Mouse (Mus musculus): ENCODE results near the gene Hcar1.

Hcar1 gene

DNA sequence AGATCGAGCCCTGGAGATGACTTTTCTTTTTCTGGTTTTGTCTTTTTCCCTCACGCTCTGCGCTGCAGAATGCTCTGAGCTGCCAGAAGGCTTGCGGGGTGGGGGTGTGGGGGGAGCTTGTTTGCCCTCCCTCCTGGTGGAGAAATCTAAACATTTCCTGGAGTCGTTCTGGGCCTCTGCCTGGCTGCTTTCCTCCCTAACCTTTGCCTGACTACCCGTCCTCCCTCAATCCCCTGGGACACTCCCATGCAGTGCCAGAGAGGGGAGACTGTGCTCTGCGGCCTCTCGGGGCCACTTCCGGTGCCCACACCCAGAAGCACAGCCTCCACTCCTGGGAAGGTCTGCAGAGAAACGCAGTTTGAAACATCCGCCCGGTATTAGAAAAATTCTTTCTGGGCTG is at the start of gene Hcar1:
Gene Hcar1, minus strand, starts transcription at position 93 of the 400 bp plus-strand sequence.
- DNase-seq (ENCODE audit: extremely low spot score), result no peak

DNA sequence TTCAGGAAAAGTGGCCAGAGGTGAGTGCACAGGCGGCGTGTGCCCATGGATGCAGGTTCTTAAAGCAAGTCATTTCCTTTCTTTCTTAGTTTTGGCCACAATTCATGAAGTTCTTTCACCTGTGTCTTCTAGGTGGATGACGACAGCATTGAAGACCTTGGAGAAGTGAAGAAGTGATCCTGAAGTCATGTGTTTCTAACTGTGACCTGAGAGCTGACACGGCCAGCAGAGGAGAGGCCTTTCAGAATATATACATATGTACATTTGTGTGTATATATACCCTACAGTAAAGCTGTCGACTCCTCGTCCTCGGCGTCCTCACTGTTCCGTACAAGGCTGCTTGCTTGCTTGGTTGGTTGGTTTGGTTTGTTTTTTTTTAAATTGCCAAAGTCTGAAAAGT is 47.3 kb upstream of the Hcar1 start, which contains the start of gene Gm43518:
Gene Gm43518, plus strand, starts transcription at position 301 of the 400 bp plus-strand sequence.
- DNase-seq (ENCODE audit: extremely low spot score), result no peak

DNA sequence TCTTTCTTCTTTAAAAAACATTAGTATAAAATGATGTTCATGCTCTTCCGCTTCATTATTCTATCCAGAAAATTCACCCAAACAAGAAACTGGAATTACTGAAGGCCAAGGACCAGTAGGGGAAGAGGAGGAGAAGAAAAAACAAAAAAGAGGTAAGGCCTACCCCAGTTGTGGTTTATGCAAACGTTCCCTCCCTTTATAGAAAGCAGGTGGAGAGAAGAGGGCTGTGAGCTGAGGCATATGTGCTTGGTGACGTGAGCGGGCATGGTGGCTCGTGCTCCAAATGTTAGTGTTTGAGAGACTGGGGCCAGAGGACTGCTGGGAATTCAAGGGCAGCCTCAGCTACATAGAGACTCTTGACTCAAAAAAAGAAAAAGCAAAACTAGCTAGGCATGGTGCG is 42.3 kb upstream of the Hcar1 start:
- DNase-seq (ENCODE audit: extremely low spot score), result no peak

DNA sequence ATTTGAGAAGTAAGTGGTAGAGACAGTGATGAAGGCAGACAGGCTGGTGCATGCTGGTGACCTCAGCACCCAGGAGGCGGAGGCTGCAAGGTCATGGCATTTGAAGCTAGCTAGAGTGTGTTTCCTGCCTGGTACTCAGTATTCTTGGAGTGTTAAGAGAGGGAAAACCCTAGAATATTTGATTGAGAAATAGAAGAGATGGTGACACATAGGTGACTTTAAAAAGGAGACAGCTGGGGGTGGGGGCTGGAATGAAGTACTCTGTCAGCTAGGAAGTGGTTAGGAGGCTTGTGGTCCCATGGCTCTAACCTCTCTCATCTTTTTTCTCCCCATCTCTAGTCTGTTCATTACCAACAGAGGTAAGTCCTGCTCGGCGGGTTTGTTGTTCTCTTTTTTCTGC is 35.0 kb upstream of the Hcar1 start:
- no peak for DNase-seq (ENCODE audit: extremely low spot score)

DNA sequence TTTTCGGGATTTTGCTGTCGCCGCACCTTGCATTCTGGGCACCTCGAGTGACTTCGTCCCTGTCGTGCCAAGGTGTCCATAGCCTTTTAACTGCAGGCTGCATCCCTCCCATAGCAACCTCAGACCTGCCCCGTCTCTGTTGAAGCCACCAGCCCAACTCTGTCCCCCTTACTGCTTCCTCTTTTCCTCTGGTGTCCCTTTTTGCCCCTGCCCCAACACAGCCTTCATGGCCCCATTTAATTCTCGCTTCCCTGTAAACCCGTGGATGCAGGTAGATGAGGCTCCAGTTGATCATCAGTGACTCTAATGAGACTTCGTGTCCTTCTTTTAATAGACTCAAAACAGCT is 27.8 kb upstream of the Hcar1 start:
- DNase-seq (ENCODE audit: extremely low spot score), result no peak

DNA sequence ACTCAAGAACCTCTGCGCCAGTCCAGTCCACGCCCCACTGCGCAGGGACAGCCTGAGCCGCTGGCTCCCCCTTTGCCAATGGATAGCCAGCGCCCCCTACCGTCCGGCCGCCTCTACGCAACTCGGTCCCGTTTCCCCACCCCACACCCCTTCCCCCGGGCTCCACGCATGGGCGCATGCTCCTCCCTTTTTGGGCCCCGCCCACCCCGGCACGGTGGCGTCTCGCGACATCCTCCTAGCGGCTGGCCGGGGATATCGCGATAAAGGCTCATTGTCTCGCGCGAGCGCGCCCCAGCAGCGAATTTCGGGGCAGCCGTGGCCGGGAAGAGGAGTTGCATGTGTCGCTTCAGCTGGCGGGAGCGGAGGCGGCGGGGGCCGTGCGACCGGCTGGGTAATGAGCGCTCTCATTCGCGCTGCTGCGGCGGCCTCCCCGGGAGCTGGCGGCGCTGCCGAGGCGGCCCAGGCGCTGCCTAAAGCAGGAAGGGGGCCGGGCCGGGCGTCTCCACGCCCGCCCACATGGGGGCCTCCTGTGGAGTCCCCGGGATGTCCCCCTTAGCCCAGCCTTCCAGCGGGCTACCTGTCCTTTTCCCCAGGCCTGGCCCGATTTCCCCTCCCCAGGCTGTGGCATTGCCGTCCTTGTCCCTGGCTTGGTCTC is 27.3 kb upstream of the Hcar1 start, which contains the start of gene Denr:
Gene Denr, plus strand, starts transcription at position 200 of the 655 bp plus-strand sequence.
- DNase-seq (ENCODE audit: extremely low spot score), result peak; percentile 100

DNA sequence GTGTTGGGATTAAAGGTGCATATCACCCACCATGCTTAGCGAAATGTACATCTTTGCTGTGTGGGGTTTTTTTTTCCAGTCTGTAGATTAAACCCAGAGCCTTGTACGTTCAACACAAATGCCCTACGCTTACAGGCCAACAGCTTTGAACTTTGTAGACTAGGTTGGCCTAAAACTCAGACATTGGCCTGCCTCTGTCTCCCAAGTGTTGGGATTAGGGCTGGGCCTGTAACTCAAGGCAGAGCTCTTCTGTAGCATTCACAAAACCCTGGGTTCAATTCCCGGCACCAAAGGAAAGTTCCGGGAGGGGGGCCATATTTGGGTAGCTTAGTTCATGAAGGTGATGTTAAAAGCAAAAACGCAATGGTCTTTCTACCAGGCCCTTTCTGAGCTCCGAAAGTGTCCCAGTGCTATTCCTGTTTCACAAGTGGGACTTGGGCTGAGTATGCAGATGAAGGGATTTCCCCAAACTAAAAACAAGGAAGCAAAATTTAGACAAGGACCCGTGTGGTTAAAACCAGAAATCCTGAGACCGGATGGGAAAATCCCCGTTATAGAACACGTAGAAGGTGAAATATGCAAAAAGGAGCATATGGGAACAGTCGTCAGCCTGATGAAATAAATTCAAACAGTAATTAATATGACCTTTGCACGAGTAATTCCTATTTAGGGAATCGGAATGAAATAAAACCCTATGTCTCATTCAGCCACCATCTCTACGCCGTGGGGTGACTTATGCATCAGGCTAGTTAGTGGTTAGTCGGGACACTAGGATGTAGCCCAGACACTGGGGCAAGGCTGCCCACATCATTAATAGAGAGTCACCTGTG is 26.5 kb upstream of the Hcar1 start:
- DNase-seq (ENCODE audit: extremely low spot score), result no peak

DNA sequence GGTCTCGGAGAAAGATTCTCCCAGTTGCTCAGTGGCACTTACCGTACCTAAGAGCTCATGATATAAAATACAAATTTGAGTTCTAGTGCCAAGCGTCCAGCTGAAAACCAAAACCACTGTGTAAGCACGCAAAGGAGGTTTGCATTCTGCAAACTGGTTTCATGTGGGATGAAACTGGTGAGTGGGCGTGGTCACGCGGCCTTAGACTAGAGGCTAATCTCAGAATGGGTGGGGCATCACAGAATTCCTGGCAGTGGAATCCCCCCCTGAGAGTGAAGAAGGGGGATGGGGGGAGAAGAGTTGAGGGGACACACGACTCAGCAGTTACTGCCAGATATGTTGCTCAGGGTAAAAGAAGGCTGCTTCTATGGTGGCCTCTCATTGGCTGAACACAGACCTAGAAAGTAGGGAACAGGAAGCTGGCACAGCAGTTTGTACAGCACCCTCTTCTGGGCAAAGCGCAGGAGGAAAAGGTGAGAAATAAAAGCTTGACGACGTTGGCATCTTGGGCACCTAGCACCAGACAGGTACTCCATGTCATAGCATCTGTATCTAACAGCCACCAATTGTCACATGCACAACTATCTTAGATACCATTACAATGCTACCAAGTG is 24.3 kb upstream of the Hcar1 start:
- no peak for DNase-seq (ENCODE audit: extremely low spot score)

DNA sequence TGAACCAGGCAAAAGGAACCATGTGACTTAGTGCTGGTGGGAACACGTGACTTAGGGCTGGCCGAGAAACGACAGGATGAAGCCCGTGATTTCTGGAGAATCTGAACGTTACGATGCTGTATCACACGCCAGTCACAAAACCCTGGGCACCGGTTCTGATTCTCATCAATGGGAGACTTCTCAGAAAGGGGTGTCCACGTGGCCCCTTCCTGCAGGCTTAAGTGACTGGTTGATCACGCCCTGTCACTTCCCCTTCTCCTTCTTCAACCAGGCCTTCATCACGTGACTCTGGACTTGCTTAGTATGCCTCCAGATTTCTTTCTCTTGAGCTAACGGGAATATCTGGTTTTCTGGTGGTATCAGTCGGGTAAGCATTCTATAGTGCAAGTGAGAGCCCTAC is 17.5 kb upstream of the Hcar1 start:
- no peak for DNase-seq (ENCODE audit: extremely low spot score)

DNA sequence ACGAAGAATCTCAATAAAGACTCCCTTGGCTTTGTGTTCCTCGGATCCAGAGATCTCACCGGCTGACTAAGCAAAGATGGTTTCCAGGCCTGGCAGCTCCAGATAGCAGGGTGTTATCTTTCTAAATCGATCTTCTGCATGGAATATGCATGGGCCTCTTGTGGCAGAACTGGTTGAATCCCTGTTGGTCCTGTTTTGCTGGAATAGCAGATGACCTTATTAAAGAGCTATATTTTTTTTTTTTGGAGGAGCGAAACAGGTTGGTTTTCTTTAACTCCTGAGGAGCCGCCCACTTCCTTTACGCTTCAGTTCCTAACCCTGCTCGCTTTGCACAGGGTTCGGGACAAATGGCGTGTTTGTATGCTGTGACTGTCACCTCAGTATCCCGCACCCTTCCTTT is 16.6 kb upstream of the Hcar1 start:
- no peak for DNase-seq (ENCODE audit: extremely low spot score)

DNA sequence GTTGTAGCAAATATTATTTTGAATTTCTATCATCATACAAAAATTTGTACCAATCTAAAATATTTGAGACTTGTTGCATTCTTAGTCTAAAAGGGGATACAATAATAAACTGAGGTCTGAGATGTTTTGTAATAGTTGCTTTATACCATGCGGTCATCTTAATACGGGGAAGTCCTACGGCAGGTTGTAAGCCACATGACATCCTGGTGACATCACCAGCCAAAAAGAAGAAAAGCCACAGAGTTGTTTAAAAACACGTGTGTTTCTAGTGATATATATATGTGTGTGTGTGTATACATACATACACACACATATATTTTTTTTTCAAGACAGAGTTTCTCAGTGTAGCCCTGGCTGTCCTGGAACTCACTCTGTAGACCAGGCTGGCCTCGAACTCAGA is 13.7 kb upstream of the Hcar1 start:
- DNase-seq (ENCODE audit: extremely low spot score), result no peak

DNA sequence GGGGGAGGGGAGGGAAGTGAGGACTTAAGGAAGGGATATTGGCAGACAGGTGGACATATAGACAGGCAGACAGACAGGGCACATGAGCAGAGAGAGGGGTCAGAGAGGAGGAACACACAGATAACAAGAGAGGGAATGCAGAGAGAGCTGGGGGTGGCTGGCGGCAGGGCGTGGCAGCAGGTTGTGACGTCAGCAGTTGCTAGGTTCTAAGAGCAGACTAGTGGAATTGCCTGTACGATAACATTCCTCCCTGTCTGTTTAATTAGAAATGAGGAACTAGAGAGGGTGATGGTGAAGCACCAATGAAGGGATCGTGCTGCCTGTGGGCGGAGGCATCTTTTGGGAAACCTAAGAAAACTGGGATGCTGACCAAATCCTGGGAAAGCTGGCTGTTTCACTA is 11.8 kb upstream of the Hcar1 start:
- DNase-seq (ENCODE audit: extremely low spot score), result peak; percentile 20

DNA sequence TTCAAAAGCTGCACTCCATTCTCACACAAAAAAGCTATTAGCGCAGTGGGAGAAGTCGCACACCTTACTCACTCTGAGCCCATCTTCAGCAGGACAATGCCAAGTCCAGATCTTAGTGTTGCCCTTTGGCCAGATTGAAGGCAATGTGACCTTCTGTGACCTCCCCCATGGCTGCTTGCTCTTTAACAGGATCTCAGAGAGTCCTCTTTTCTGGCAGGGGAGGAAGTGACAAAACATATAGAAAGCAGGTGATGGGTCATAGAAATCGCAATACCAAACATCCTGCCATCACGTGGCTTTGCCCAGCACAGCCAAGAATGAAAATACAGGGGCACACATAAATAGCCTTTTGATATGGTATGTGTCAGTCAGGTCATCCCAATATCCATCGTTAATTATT is 11.2 kb upstream of the Hcar1 start:
- no peak for DNase-seq (ENCODE audit: extremely low spot score)

DNA sequence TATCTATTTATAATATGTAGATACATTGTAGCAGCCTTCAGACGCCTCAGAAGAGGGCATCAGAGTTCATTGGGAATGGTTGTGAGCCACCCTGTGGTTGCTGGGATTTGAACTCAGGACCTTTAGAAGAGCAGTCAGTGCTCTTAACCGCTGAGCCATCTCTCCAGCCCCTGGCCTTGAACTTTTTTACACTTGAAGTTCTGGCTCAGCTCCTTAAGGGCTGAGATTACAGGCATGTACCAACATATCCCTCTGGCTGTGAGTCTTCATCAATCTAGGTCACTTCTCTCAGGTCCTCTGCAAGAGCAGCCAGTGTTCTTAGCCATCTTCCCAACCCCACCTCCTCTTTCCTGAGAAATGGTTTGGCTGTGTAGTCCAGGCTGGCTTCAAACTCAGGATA is 10.5 kb upstream of the Hcar1 start:
- DNase-seq (ENCODE audit: extremely low spot score), result no peak

DNA sequence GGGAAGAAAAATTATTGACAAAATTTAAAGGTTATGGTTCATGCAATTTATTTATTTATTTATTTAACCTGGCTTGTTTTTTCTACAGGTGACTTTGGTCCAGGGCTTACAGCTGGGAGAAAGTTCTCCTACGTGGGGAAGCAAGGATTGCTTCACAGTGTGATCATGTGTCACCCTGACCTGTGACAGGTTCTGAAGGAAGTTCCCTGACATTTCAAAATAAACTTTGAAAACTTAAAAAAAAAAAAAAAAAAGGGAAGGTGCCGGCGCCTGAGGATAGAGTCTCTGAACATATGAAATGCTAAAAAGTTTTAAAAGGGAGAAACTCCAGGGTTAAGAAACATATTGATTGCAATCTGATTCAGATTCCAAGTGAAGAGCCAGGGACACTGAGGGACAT is 6.5 kb upstream of the Hcar1 start:
- no peak for DNase-seq (ENCODE audit: extremely low spot score)

DNA sequence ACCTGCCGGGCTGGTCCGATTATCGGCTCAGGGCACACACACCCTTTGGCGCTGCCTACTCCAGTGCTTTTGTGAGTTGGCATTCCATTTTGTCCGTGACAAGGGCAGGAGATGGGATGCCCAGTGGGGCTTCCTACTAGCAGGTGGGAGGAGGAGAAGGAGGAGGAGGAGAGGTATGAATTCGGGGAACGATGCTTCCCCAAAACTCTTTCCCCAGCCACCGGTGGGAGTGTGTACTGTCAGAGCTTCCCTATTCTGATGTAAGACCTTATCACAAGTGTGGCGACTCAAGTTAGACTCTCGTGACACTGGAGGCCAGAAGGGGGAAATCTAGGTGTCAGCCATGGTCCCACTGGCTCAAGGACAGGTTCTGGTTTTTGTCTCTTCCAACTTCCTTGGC is 4.5 kb upstream of the Hcar1 start:
- no peak for DNase-seq (ENCODE audit: extremely low spot score)

DNA sequence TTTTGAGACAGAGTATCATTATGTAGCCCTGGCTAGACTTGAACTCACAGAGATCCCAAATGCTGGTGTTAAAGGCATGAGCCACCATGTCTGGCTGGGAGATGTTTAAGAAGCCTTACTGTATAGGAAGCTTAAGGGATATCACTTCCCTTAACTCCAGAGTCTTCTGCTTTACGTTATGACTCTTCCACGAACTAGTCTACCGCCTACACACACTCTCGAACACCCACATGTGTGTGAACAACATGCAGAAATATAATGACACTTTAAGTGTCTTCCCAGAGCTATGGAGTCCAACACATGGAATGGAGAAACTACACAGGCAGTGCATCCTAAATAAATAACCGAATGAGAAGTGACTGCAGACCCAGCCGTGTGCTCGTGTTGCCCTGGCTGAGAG is 4.1 kb upstream of the Hcar1 start:
- no peak for DNase-seq (ENCODE audit: extremely low spot score)

DNA sequence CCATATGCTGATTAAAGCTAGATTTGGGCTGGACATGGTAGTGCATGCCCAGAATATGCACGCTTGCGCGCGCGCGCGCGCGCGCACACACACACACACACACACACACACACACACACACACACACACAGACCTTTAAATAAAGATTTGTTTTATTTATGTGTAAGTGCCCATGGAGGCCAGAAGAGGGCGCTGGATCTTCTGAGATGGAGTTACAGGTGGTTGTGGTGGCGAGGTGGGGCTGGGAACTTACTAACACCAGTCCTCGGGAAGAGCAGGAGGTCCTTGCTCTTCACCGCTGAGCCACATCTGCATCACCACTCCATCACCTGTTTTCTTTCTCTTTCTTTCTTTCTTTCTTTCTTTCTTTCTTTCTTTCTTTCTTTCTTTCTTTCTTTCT is 958 bp upstream of the Hcar1 start:
- no peak for DNase-seq (ENCODE audit: extremely low spot score)

DNA sequence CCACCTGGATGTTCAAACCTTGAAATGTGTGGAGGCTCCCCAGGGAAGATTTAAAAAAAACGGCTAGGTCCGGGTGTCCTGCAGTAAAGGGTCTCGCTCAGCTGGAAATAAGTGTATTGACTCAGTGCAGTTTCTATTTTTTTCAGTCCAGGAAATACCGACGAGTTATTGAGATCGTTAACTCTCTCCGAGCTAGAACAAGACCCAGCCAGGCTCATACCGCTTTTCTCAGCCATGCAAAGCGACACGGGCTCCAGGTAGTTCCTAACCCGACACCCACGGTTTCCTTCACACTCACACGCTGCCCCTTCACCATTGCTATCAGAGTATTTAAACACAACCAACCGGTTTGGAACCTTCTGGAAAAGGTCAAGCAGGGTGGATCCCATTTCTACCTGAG is 1.8 kb downstream of the Hcar1 start:
- DNase-seq (ENCODE audit: extremely low spot score), result no peak

DNA sequence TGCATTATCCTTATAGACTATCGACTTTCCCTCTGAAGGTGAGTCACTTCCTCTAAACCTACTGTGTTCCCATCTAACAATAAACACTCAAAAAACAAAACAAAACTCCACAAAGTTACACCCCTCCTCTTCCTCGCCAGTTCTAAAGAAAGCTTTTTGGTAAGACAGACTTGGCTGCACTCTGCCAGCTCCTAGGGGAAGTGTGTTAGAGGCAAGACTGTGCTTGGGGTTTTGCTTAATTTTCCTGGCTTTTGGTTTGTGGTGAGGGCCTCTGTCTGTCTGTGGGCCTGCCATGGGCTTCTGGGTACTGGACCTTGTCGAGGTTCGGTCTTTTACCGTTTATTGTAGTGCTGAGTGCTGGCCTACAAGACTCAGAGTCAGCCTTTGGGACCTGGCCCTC is 5.6 kb downstream of the Hcar1 start:
- DNase-seq (ENCODE audit: extremely low spot score), result no peak

DNA sequence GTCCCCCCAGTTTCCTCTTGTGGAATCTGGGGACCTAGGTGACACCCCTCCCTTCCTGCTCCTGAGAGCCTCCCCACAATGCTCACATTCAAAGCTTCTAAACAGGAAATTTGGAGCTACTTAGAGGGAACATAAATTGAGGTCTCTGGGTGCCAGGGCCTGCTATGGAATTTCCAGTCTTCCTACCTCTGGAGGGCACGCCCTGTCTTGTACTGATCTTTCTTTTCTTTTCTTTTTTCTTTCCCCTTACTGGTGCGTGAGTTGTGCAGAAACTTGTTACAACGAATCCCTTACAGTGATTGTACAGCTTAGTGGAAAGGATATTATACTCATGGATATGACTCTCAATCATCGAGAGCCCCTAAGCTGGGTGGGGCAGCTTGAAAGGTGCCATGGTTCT is 10.2 kb downstream of the Hcar1 start:
- no peak for DNase-seq (ENCODE audit: extremely low spot score)

DNA sequence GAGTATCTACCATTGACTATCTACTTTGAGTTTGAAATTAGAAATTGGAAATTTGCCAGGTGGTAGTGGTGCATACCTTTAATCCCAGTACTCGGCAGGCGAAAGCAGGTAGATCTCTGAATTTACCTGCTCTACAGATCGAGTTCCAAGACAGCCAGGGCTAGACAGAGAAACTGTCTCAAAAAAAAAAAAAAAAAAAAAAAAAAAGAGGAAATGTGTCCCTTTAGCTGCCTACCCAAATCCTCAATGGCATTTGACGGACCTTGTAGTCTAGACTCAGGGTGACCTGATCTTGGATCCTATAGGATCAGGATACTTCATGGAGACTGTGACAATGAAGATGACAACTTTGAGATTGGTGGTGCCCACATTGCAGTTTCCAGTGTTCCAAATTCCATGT is 13.4 kb downstream of the Hcar1 start:
- DNase-seq (ENCODE audit: extremely low spot score), result no peak

DNA sequence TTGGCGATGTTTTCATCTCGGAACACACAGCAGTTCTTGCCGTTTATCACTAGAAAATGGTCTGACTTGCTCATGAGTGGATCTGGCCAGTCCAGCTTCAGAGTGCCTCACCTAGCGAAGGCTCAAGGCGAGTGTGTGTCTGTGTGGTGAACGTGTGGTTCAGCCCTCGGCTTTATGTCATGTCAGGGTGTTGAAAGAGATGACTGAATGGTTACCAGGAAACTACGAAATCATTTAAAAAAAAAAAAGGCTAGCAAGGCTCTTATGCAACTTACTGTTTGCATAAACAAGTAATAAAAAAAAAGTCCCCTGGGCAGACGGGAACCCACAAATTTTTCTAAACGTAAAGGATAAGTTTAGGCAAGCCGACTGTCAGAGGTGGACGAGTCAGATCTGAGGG is 14.5 kb downstream of the Hcar1 start, which contains the start of gene Hcar2:
Gene Hcar2, minus strand, starts transcription at position 135 of the 400 bp plus-strand sequence.
- DNase-seq (ENCODE audit: extremely low spot score), result no peak

All from embryo, embryonic 9.5 days (tissue).